Comparison of ENCODE assay signal across 8 mouse cellular contexts in genomic region chr10:94992127-94992526, GRCm38 (mm10). TPM values are rescaled to one million over a fixed set of nuclear protein-coding genes. Genes with fewer than 3 reads are reported as not detected.
A peak's percentile ranks its signal among the peaks of the same experiment; 100 is the strongest.
DNase-seq lines count a peak whose midpoint lies in the region; ATAC-seq lines count a peak whose summit lies in the region.

No protein-coding gene starts in this region.

- DNase-seq in cerebellum, postnatal 4 days (ENCODE audit: low spot score in 2 of 2): peak; percentile 59 to 80
- peak; percentile 86 for DNase-seq in gastrocnemius, postnatal 10 days
- DNase-seq in hindlimb bud, embryonic 11.5 days (ENCODE audit: extremely low spot score, low read depth, low spot score): peak; percentile 33
- peak; percentile 72 to 75 for DNase-seq in left cerebral cortex, postnatal 25 days (ENCODE audit: low spot score in 2 of 2)
- peak; percentile 84 for DNase-seq in mesoderm, embryonic 11.5 days (ENCODE audit: low read depth, low spot score)
- DNase-seq in right cerebral cortex, postnatal 25 days: peak; percentile 76
- DNase-seq in urinary bladder, postnatal 4 days (ENCODE audit: low spot score in 2 of 2): peak; percentile 85 to 87

- intact Hi-C loops in left cerebral cortex, postnatal 25 days (cut with DNase I): loop anchor here (1.0 to 5.0 kb wide), 3 partner anchors 110 to 484 kb away; no protein-coding TSS in a partner anchor

- ATAC-seq in activated CD4-positive, CD25-positive, alpha-beta regulatory T cell, adult 4 months: peak; percentile 65

RNA-seq across cellular contexts. Expression of gene Plxnc1, which starts 47.5 kb away (rescaled TPM):
- 10 to 100 TPM; 21.2 to 26.3 TPM for polyA plus RNA-seq in activated CD4-positive, CD25-positive, alpha-beta regulatory T cell, adult 4 months (2017; shearing (Covaris generic))
- total RNA-seq in gastrocnemius, postnatal 10 days (2021): 1 to 10 TPM; 2.9 to 3.9 TPM
- total RNA-seq in left cerebral cortex, postnatal 25 days (2021): 10 to 100 TPM; 40.8 to 43.9 TPM

Comparison
In these comparisons a context has a peak if more than half of its experiments do, and no peak if none do; other contexts are left out.
1. Peak in every context shown above with its lines: DNase-seq and ATAC-seq.
2. DNase-seq: peak in every context shown above with its lines; median percentile 86 in gastrocnemius, postnatal 10 days; 86 in urinary bladder, postnatal 4 days; 84 in mesoderm, embryonic 11.5 days; 76 in right cerebral cortex, postnatal 25 days; 74 in left cerebral cortex, postnatal 25 days; 70 in cerebellum, postnatal 4 days; 33 in hindlimb bud, embryonic 11.5 days.
3. RNA of gene Plxnc1, which starts 47.5 kb away (total RNA-seq): 40.8 to 43.9 TPM in left cerebral cortex, postnatal 25 days; 2.9 to 3.9 TPM in gastrocnemius, postnatal 10 days; every median in the first group is over 4 times any median in the second.